Mouse (Mus musculus) heart, embryonic 16.5 days (tissue): ENCODE measurements around the gene Pla2g4d. TPM values are rescaled to one million over a fixed set of nuclear protein-coding genes. Genes with fewer than 3 reads are reported as not detected.

Source experiments
- ATAC-seq: fragments of 200-750 bp; cut with Nextera tagmentation; replicated peaks from 2 replicates; pipeline ENCODE4 v1.8.0; 2017; ENCODE audit warnings: moderate number of reproducible peaks; ENCODE audit not compliant: insufficient read depth, low FRiP score; ENCODE audit errors: extremely low read depth
- H3K27ac ChIP-seq: fragments of 300-500 bp; sonication (generic); 2 replicates; pipeline ENCODE4 v1.5.1; 2014; ENCODE audit warnings: mild to moderate bottlenecking, low read length, control low read depth, moderate library complexity
- H3K27me3 ChIP-seq: fragments of 300-500 bp; sonication (generic); 2 replicates; pipeline ENCODE4 v1.6.1; 2014; ENCODE audit warnings: low read length, mixed read lengths; ENCODE audit not compliant: control insufficient read depth, insufficient read depth
- H3K36me3 ChIP-seq: fragments of 300-500 bp; sonication (generic); 2 replicates; pipeline ENCODE4 v1.6.1; 2014; ENCODE audit not compliant: control insufficient read depth, insufficient read depth
- H3K4me1 ChIP-seq: fragments of 300-500 bp; sonication (generic); 2 replicates; pipeline ENCODE4 v1.6.1; 2014; ENCODE audit warnings: low read length, mixed read lengths; ENCODE audit not compliant: control insufficient read depth, insufficient read depth
- H3K4me2 ChIP-seq: fragments of 300-500 bp; sonication (generic); 2 replicates; pipeline ENCODE4 v1.6.1; 2014; ENCODE audit warnings: low read depth, mild to moderate bottlenecking, control low read depth, low read length
- H3K4me3 ChIP-seq: fragments of 300-500 bp; sonication (generic); 2 replicates; pipeline ENCODE4 v1.5.1; 2014; ENCODE audit warnings: mild to moderate bottlenecking, control low read depth, low read length
- H3K9ac ChIP-seq: fragments of 300-500 bp; sonication (generic); 2 replicates; pipeline ENCODE4 v1.6.1; 2014; ENCODE audit warnings: low read length, control low read depth
- H3K9me3 ChIP-seq: fragments of 300-500 bp; sonication (generic); replicated peaks from 2 replicates; pipeline ENCODE4 v1.6.1; 2016; ENCODE audit warnings: low read length; ENCODE audit not compliant: control insufficient read depth
- WGBS: fragments of 180-500 bp; shearing (Covaris S2); extraction: QIAGEN DNeasy Blood & Tissue Kit; methylation state at CpG from one replicate; pipeline ENCODE4 v1.1.7; 2014; 5-methylcytosine and 5-hydroxymethylcytosine counted together
- polyA plus RNA-seq: library from polyadenylated mRNA; unstranded; fragments of >200 nt; fragmentation: Nextera tagmentation; extraction: Ambion mirVana; gene quantifications from 2 replicates; pipeline ENCODE4 v1.2.1, GENCODE M21; 2015

Pla2g4d gene
- polyA plus RNA-seq, 1 experiment from 2014 or later: not detected

- H3K36me3 ChIP-seq: no peaks in the 10 kb centered on the region
- peaks cover 10% of the 10 kb centered on the region for H3K4me1 ChIP-seq
- ATAC-seq: no peak
- no peak overlapping the region for H3K27ac ChIP-seq
- H3K27me3 ChIP-seq: no peaks in the 10 kb centered on the region
- 32% methylated on average over 3 of the region's 3 CpGs for WGBS
- no peak overlapping the region for H3K4me2 ChIP-seq
- no peak overlapping the region for H3K9ac ChIP-seq
- H3K4me3 ChIP-seq: no peak overlapping the region
- no peaks in the 10 kb centered on the region for H3K9me3 ChIP-seq
These were observed 57.4 kb downstream of the Pla2g4d start for GRCm38 (mm10) chr2:120231642-120232041.

Other genes starting within 250 kb of the Pla2g4d start
- gene Ehd4, start 134.6 kb downstream of the Pla2g4d start, polyA plus RNA-seq: 163 and 195 TPM in 2 replicates
- 1.6 and 2.1 TPM in 2 replicates for gene Pla2g4e, start 43.9 kb downstream of the Pla2g4d start, polyA plus RNA-seq
- 0.04 and 0.21 TPM in 2 replicates for gene Pla2g4f, start 25.0 kb upstream of the Pla2g4d start, polyA plus RNA-seq
- 19.3 and 19.9 TPM in 2 replicates for gene Vps39, start 63.9 kb upstream of the Pla2g4d start, polyA plus RNA-seq
- 11.2 and 11.5 TPM in 2 replicates for gene Ganc, start 114.7 kb upstream of the Pla2g4d start, polyA plus RNA-seq
- gene Tmem87a, start 114.9 kb upstream of the Pla2g4d start, polyA plus RNA-seq: 5.4 and 7.7 TPM in 2 replicates
- gene Capn3, start 166.8 kb upstream of the Pla2g4d start, polyA plus RNA-seq: 4.3 and 5.8 TPM in 2 replicates